12 mouse cellular contexts compared by ENCODE assay signal in the genomic region with DNA sequence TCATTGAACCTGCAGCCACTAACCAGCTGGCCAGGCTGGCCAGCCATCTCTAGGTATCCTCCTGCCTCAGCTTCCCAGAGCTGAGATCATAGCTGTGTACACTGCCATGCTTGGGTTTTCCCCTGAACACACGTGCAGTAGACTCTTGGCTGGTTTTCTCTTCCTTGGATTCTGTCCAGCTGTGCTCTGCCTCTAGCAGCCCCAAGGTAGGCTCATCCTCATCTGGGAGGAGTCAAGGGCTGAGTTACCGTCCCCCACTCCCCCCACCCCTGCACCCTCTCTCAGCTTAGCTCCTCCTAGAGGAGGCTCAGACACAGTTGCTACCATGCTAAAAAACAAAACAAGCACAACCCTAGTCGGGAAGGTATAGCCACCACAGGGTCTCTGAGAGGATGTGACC. TPM values are rescaled to one million over a fixed set of nuclear protein-coding genes. Genes with fewer than 3 reads are reported as not detected.
A peak's percentile ranks its signal among the peaks of the same experiment; 100 is the strongest.
DNase-seq lines count a peak whose midpoint lies in the region; TF ChIP-seq lines count a peak whose summit lies in the region.
"Had no signal": no experiment of that assay in that cellular context is flagged by ENCODE, and none has a peak within 500 bp of the region (broad histone marks: within the 10 kb centered on the region; RNA-seq: fewer than 3 reads in every experiment).

No protein-coding gene starts in this region.

- peak; percentile 32 for DNase-seq in adrenal gland, postnatal 10 days
- no peak for DNase-seq in adrenal gland, postnatal 36 days
- DNase-seq in kidney, adult 2 months = no peak
- no peak for DNase-seq in kidney, adult 18-20 months
- DNase-seq in CD4-positive, CD25-positive, alpha-beta regulatory T cell, adult 2 months (ENCODE audit: low read depth, low spot score) = peak; percentile 50
- DNase-seq in embryo, embryonic 9.5 days (ENCODE audit: extremely low spot score) = no peak
- DNase-seq in lung, postnatal 14 days = no peak
- DNase-seq: cerebellum, adult 11 months; liver, embryonic 13.5 days had no signal

- H3K4me1 ChIP-seq in kidney, adult 2 months (ENCODE audit: control insufficient read depth, insufficient read depth, low read length) = 0 out of 2 replicates have a peak, but pooled peaks cover 3% of the 10 kb centered on the region
- H3K4me1 ChIP-seq in embryonic fibroblast, embryonic 13.5 days (ENCODE audit: control insufficient read depth, insufficient read depth, low read length) = peaks cover 19% of the 10 kb centered on the region

- TF ChIP-seq CTCF in kidney, adult 2 months (conservative IDR thresholded peaks at IDR 0.05; ENCODE audit: insufficient read depth, insufficient read length, low read depth, low read length) = no peak
- no peak for TF ChIP-seq CTCF in embryonic fibroblast, embryonic 13.5 days (IDR thresholded peaks at IDR 0.05; ENCODE audit: borderline replicate concordance, insufficient read depth, low read length)

- peak overlapping the region; percentile 84 for H3K27ac ChIP-seq in kidney, adult 2 months (ENCODE audit: insufficient read depth, low read depth, low read length)
- peak overlapping the region; percentile 94 for H3K27ac ChIP-seq in embryonic fibroblast, embryonic 13.5 days (ENCODE audit: insufficient read depth, low read length)
- H3K27ac ChIP-seq: liver, embryonic 13.5 days; neural tube, embryonic 12.5 days had no signal

- no peak for TF ChIP-seq POLR2A in kidney, adult 2 months (IDR thresholded peaks at IDR 0.05; ENCODE audit: low read depth, low read length)
- TF ChIP-seq POLR2A in embryonic fibroblast, embryonic 13.5 days (IDR thresholded peaks at IDR 0.05; ENCODE audit: low read depth, low read length) = peak; percentile 24; the same call in 1 of the 2 replicates

- H3K4me3 ChIP-seq in kidney, adult 2 months (ENCODE audit: insufficient read depth, low read depth, low read length) = no peak overlapping the region
- no peak overlapping the region for H3K4me3 ChIP-seq in embryonic fibroblast, embryonic 13.5 days (ENCODE audit: insufficient read depth, low read length)
- H3K4me3 ChIP-seq: erythroblast, embryonic 14.5 days; neural tube, embryonic 12.5 days had no signal

- no peaks in the 10 kb centered on the region for H3K36me3 ChIP-seq in kidney, adult 2 months (ENCODE audit: control insufficient read depth, insufficient read depth, low read length)
- H3K36me3 ChIP-seq: liver, embryonic 13.5 days; neural tube, embryonic 12.5 days had no signal

- 37% methylated on average over 3 of the region's 3 CpGs for WGBS in kidney, adult 2 months

- no peaks in the 10 kb centered on the region for H3K27me3 ChIP-seq in kidney, adult 2 months (replicated peaks; ENCODE audit: control insufficient read depth, insufficient read depth, low read length)
- H3K27me3 ChIP-seq: neural tube, embryonic 12.5 days had no signal

RNA-seq across cellular contexts. Expression of gene Cstad, which starts 4.8 kb away (rescaled TPM):
- total RNA-seq in adrenal gland, postnatal 10 days (2021) = 1 to 10 TPM; 1.7 to 3.7 TPM
- 1 to 10 TPM in 1 of 2 experiments, under 1 TPM in 1; 0.40 to 2.1 TPM for total RNA-seq in adrenal gland, postnatal 36 days (2021)
- 1.2 and 1.3 TPM in 2 replicates for polyA plus RNA-seq in kidney, adult 2 months (2012; rRNA removed)
- 2.8 and 3.4 TPM in 2 replicates for polyA plus RNA-seq in embryonic fibroblast, embryonic 13.5 days (2011; ENCODE audit: insufficient read length, low read depth, missing spikeins)
- polyA plus RNA-seq: erythroblast, embryonic 14.5 days had no signal

Comparison
In these comparisons a context has a peak if more than half of its experiments do, and no peak if none do; other contexts are left out.
1. DNase-seq: peak in adrenal gland, postnatal 10 days (single experiment) and CD4-positive, CD25-positive, alpha-beta regulatory T cell, adult 2 months (single experiment); none in adrenal gland, postnatal 36 days (0 of 2), kidney, adult 2 months (single experiment), kidney, adult 18-20 months (single experiment), embryo, embryonic 9.5 days (single experiment) and lung, postnatal 14 days (single experiment).